Mouse (Mus musculus): Measurements from ENCODE around the gene Thsd4.

DNA sequence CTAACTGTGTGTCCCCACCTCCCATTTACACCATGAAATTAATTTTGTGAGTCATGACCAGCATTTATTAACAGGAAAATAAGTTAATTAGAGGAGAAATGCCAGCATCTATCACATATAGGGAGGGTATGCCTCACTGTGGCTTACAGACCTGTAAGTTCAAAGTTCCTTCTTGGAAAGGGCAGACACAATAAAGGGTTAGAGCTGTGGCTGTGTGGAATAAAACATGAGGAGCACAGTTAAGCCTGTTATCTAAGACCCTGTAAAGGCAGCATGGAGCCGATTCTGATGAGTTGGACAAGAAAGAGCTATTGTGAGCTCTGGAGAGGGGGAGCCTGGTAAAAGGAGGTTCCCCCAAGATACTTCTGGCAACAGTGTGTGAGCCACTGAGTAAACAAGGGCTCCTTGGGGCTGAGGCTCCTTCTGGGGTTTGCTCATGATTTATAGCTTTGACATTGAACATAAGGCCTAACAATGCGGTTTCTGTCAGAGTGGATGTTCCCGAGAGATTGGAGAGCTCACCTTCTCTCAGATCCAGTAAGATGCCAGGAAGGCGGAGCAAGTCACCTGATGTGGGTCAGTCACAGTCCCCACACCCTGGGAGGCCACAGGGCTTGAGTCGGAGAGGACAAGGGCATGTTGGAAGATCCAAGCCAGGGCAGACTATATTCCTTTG lies 20.2 kb downstream of the Thsd4 start:
- TF ChIP-seq CTCF (IDR thresholded peaks at IDR 0.05) = no peak
- TF ChIP-seq EP300 (IDR thresholded peaks at IDR 0.05) = no peak
